Mouse (Mus musculus): ENCODE results near the gene Eif3g. TPM values are rescaled to one million over a fixed set of nuclear protein-coding genes. Genes with fewer than 3 reads are reported as not detected.

Gene Eif3g
- polyA plus RNA-seq, 1 experiment from 2014 or later: 327 TPM

DNA sequence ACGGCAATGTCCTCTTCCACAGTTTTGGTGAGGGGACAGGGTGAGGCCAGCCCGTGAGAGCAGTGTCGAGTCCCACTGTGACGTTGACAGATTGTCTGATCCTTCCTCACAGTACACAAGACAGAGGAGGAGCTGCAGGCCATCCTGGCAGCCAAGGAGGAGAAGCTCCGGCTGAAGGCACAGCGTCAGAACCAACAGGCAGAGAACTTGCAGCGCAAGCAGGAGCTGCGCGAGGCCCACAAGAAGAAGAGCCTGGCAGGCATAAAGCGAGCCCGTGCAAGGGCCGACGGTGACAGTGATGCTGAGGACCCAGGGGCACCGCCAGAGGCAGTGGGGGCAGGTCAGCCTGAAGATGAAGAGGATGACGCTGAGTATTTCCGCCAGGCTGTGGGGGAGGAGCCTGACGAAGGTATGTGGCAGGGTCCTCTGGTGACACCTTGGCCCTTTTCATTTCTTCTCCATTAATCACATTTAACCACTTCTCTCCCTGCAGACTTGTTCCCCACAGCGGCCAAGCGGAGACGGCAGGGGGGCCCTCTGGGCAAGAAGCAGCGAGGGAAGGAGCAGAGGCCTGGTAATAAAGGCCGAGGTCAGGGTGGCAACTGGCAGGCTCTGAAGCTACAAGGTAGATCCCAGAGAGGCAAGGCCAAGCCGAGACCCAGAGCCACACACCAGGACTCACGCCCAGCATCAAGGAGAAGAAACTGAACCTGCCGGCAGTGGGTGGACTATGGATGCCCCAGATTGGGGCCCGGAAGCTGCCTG lies 6.9 kb downstream of the Eif3g start:
- H3K27me3 ChIP-seq (ENCODE audit: control insufficient read depth, insufficient read depth, low read length): no peaks in the 10 kb centered on the region
- H3K9me3 ChIP-seq (ENCODE audit: control insufficient read depth, low read length): no peaks in the 10 kb centered on the region
- no peak overlapping the region for H3K4me2 ChIP-seq (replicated peaks; ENCODE audit: low read depth, low read length)
- no peak overlapping the region for H3K9ac ChIP-seq (ENCODE audit: low read depth, low read length)
- 70% methylated on average over 26 of the region's 26 CpGs for WGBS
- peaks cover 72% of the 10 kb centered on the region for H3K36me3 ChIP-seq (ENCODE audit: control insufficient read depth, insufficient read depth, low read length)
- H3K27ac ChIP-seq (ENCODE audit: low read depth, low read length): no peak overlapping the region
- 0 out of 2 replicates have a peak, but pooled peaks cover 5% of the 10 kb centered on the region for H3K4me1 ChIP-seq (ENCODE audit: control insufficient read depth, insufficient read depth, low read length)
- no peak overlapping the region for H3K4me3 ChIP-seq (ENCODE audit: low read length)
- ATAC-seq (ENCODE audit: low FRiP score, low TSS enrichment): no peak

DNA sequence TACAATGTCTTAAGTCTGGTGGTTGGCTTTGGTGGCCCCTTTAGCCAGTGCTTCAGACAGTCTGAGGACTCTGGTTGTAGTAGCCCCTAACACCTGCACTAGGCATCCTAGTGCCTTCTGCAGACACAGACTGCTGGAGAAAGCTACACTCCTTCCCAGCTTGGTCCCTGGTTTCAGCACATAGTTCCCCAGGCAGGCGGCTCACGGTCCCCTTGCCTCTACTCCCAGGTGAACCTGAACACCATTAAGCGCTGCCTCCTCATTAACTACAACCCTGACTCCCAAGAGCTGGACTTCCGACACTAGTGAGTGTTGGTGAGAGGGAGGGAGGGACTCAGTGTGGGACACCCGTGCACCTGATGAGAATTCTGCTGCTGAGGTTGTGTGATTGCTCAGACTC lies 8.0 kb downstream of the Eif3g start:
- Histone ChIP-seq H3K36me3 (ENCODE audit: control insufficient read depth, insufficient read depth, low read length) (peaks cover 63% of the 10 kb centered on the region), H3K4me3 (ENCODE audit: low read length) (no peak overlapping the region)
- WGBS: 91% methylated on average over 5 of the region's 5 CpGs

DNA sequence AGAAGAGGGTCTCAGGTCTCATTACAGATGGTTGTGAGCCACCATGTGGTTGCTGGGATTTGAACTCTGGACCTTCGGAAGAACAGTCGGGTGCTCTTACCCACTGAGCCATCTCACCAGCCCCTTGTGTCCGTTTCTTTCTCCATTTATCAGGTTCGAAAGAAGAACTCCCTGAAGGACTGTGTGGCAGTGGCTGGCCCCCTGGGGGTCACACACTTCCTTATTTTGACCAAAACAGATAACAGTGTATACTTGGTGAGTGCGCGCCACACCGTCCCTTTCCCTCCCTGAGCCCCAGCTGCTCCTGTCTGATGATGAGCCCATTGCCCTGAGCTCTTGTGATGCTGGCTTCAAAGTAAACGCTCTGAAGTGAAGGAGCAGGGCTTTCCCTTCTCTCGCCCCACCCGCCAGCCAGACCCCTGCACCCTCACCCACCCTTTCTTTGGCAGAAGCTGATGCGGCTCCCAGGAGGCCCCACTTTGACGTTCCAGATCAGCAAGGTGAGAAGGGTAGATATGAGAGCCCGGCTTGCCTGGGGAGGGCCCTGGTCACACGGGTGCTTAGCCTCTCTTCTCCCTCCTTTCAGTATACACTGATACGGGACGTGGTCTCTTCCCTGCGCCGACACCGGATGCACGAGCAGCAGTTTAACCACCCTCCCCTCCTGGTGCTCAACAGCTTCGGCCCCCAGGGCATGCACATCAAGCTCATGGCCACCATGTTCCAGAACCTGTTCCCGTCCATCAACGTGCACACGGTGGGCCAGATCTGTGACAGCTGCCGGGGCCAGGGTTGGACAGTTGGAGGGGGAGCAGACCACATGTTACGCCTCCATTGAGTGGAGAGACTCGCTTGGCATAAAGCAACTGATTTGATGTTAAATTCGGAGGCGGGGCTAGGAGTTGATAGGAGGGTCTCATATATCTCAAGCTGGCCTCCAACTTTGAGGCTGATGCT lies 9.0 kb downstream of the Eif3g start:
- Histone ChIP-seq H3K4me2 (replicated peaks; ENCODE audit: low read depth, low read length) (peak overlapping the region; percentile 81), H3K27me3 (ENCODE audit: control insufficient read depth, insufficient read depth, low read length) (no peaks in the 10 kb centered on the region), H3K27ac (ENCODE audit: low read depth, low read length) (no peak overlapping the region), H3K4me3 (ENCODE audit: low read length) (peak overlapping the region; percentile 96), H3K9me3 (ENCODE audit: control insufficient read depth, low read length) (no peaks in the 10 kb centered on the region), H3K4me1 (ENCODE audit: control insufficient read depth, insufficient read depth, low read length) (0 out of 2 replicates have a peak, but pooled peaks cover 5% of the 10 kb centered on the region), H3K9ac (ENCODE audit: low read depth, low read length) (peak overlapping the region; percentile 88; the same call in 1 of the 2 replicates), H3K36me3 (ENCODE audit: control insufficient read depth, insufficient read depth, low read length) (peaks cover 53% of the 10 kb centered on the region)
- 86% methylated on average over 29 of the region's 29 CpGs for WGBS
- ATAC-seq (ENCODE audit: low FRiP score, low TSS enrichment): no peak

More for the DNA sequence above, 8.0 kb downstream of the Eif3g start:
- H3K27me3 ChIP-seq (ENCODE audit: control insufficient read depth, insufficient read depth, low read length): no peaks in the 10 kb centered on the region
- H3K9me3 ChIP-seq (ENCODE audit: control insufficient read depth, low read length): no peaks in the 10 kb centered on the region
- H3K27ac ChIP-seq (ENCODE audit: low read depth, low read length): no peak overlapping the region
- H3K9ac ChIP-seq (ENCODE audit: low read depth, low read length): no peak overlapping the region
- no peak for ATAC-seq (ENCODE audit: low FRiP score, low TSS enrichment)
- H3K4me2 ChIP-seq (replicated peaks; ENCODE audit: low read depth, low read length): no peak overlapping the region
- 0 out of 2 replicates have a peak, but pooled peaks cover 5% of the 10 kb centered on the region for H3K4me1 ChIP-seq (ENCODE audit: control insufficient read depth, insufficient read depth, low read length)

DNA sequence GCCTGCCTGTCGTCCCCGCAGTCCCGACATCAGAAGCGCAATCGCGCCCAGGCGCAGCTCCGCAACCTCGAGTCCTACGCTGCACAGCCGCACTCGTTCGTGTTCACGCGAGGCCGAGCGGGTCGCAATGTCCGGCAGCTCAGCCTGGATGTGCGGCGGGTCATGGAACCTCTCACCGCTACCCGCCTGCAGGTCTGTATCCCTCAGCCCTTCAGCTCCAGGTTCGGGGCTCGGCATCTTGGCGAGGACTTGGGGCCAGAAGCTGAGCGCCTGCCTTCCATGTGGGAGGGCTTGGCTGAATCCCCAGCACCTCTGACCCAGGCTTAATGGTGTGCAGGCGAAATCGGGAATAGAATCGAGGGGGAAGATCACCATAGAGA lies 10.0 kb downstream of the Eif3g start:
- Histone ChIP-seq H3K4me3 (ENCODE audit: low read length) (peak overlapping the region; percentile 96), H3K27me3 (ENCODE audit: control insufficient read depth, insufficient read depth, low read length) (no peaks in the 10 kb centered on the region), H3K4me2 (replicated peaks; ENCODE audit: low read depth, low read length) (peak overlapping the region; percentile 81), H3K36me3 (ENCODE audit: control insufficient read depth, insufficient read depth, low read length) (peaks cover 42% of the 10 kb centered on the region), H3K4me1 (ENCODE audit: control insufficient read depth, insufficient read depth, low read length) (0 out of 2 replicates have a peak, but pooled peaks cover 5% of the 10 kb centered on the region), H3K9ac (ENCODE audit: low read depth, low read length) (peak overlapping the region; percentile 88), H3K27ac (ENCODE audit: low read depth, low read length) (peak overlapping the region; percentile 60), H3K9me3 (ENCODE audit: control insufficient read depth, low read length) (no peaks in the 10 kb centered on the region)
- ATAC-seq (ENCODE audit: low FRiP score, low TSS enrichment): no peak; the same call in 1 of the 2 replicates
- under 1% methylated on average over 28 of the region's 30 CpGs for WGBS

DNA sequence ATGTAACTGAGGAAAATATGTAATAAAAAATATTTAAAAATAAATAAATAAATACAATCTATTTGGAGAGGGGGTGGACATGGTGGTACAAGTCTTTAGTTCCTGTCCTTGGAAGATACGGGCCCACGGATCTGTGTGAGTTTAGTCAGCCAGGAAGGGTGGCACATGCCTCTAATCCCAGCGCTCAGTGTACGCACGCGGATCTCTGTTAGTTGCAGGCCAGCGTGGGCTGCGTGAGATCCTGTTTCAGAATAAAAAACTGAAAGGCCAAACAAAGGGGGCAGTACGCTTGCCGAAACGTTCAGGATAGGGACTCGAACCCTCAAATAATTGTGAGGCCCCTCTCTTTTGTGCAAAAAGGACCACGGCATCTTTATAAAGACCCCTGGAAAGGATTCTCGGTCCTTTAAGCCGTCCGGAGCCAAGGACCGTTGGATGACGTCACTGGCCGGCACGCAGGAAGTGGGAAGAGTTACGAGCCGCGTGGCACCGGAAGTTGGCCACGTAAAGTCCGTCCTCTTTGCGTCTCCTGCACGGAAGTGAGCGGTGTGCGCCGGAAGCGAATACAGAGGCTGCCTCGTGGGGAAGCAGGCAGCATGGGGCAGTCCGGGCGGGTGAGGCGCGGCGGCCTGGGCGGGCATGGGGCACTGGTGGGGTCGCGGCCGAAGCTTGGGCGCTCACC lies 10.6 kb downstream of the Eif3g start, which contains the start of gene Ppan:
Gene Ppan (plus strand): TSS at position 472 of the 682 bp plus-strand sequence.
- H3K36me3 ChIP-seq (ENCODE audit: control insufficient read depth, insufficient read depth, low read length): peaks cover 37% of the 10 kb centered on the region
- ATAC-seq (ENCODE audit: low FRiP score, low TSS enrichment): peak; percentile 97

DNA sequence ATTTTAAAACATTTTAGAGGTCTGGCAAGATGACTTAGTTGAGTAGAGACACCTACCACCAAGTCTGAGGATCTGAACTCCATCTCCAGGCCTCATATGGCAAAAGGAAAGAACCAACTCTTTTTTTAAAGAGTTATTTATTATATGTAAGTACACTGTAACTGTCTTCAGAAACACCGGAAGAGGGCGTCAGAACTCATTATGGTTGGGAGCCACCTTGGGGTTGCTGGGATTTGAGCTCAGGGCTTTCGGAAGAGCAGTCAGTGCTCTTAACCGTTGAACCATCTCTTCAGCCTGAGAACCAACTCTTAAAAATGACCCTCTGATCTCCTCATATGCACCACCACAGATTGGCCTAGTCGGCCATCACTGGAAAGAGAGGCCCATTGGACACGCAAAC lies 11.2 kb downstream of the Eif3g start:
- Histone ChIP-seq H3K9ac (ENCODE audit: low read depth, low read length) (no peak overlapping the region), H3K27ac (ENCODE audit: low read depth, low read length) (no peak overlapping the region), H3K36me3 (ENCODE audit: control insufficient read depth, insufficient read depth, low read length) (peaks cover 31% of the 10 kb centered on the region), H3K27me3 (ENCODE audit: control insufficient read depth, insufficient read depth, low read length) (no peaks in the 10 kb centered on the region), H3K4me3 (ENCODE audit: low read length) (no peak overlapping the region), H3K4me2 (replicated peaks; ENCODE audit: low read depth, low read length) (no peak overlapping the region), H3K9me3 (ENCODE audit: control insufficient read depth, low read length) (no peaks in the 10 kb centered on the region), H3K4me1 (ENCODE audit: control insufficient read depth, insufficient read depth, low read length) (0 out of 2 replicates have a peak, but pooled peaks cover 5% of the 10 kb centered on the region)
- 89% methylated on average over 6 of the region's 6 CpGs for WGBS
- no peak for ATAC-seq (ENCODE audit: low FRiP score, low TSS enrichment)

More for the DNA sequence above, 10.6 kb downstream of the Eif3g start, which contains the start of gene Ppan:
- no peaks in the 10 kb centered on the region for H3K27me3 ChIP-seq (ENCODE audit: control insufficient read depth, insufficient read depth, low read length)
- H3K9me3 ChIP-seq (ENCODE audit: control insufficient read depth, low read length): no peaks in the 10 kb centered on the region
- peak within 1 kb of the TSS; percentile 88 for H3K9ac ChIP-seq (ENCODE audit: low read depth, low read length)
- H3K4me1 ChIP-seq (ENCODE audit: control insufficient read depth, insufficient read depth, low read length): 0 out of 2 replicates have a peak, but pooled peaks cover 5% of the 10 kb centered on the region
- WGBS: under 1% methylated on average over 36 of the region's 43 CpGs
- peak within 1 kb of the TSS; percentile 81 for H3K4me2 ChIP-seq (replicated peaks; ENCODE audit: low read depth, low read length)
- H3K4me3 ChIP-seq (ENCODE audit: low read length): peak within 1 kb of the TSS; percentile 96
- peak within 1 kb of the TSS; percentile 95 for H3K27ac ChIP-seq (ENCODE audit: low read depth, low read length)

DNA sequence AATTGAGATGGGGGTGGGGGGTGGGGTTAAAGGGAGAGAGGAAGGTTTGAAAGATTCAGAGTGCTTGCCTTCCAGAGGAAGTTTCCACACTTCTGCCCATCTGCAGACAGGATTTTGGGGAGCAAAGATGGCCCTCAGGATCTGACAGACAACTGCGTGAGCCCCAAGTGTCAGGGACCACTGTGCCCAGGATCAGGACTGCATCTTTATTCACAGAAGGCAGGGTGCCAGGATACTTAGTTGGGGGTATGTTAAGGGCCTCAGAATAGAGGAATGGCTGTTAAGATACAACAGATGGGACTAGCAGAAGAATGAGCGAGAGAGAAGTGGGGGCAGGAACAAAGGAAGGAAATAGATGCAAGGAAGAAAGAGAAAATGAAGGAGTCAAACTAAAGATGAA lies 11.9 kb downstream of the Eif3g start:
- H3K4me1 ChIP-seq (ENCODE audit: control insufficient read depth, insufficient read depth, low read length): 0 out of 2 replicates have a peak, but pooled peaks cover 5% of the 10 kb centered on the region
- H3K36me3 ChIP-seq (ENCODE audit: control insufficient read depth, insufficient read depth, low read length): peaks cover 24% of the 10 kb centered on the region
- no peaks in the 10 kb centered on the region for H3K27me3 ChIP-seq (ENCODE audit: control insufficient read depth, insufficient read depth, low read length)
- WGBS: 98% methylated on average over 2 of the region's 2 CpGs
- no peak overlapping the region for H3K4me3 ChIP-seq (ENCODE audit: low read length)
- ATAC-seq (ENCODE audit: low FRiP score, low TSS enrichment): no peak
- H3K9me3 ChIP-seq (ENCODE audit: control insufficient read depth, low read length): no peaks in the 10 kb centered on the region
- no peak overlapping the region for H3K4me2 ChIP-seq (replicated peaks; ENCODE audit: low read depth, low read length)
- no peak overlapping the region for H3K9ac ChIP-seq (ENCODE audit: low read depth, low read length)
- no peak overlapping the region for H3K27ac ChIP-seq (ENCODE audit: low read depth, low read length)

DNA sequence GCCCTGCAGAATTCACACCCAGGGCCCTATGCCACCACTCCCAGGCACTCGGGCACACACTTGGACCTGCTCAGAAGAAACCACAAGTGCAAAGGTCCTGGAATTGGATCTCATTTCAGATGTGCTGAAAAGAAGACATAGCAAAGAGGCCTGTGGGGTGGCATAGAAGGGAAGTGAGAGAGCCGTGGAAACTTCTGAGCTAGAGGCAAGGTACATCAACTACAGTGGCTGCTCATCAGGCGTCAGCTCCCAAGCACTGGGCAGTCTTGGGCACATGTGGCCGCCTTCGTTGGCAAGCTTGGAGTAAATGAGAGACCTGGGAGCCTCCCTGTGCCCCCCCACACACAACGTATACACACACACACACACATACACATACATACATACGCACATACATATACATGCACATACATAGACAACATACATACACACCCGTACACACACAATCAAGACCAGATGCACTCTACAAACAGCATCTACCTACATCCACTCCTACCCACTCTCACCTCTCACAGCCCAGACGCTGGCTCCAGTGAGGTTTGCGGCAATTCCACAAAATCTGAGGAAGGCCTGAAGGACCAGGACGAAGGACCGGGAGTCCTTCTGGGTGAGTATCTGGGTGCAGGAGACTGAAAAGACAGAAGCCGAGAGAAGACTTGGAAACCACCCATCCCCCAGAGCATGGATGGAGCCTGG lies 19.2 kb downstream of the Eif3g start, which contains the start of gene Angptl6:
Gene Angptl6 (minus strand): TSS at position 631 of the 696 bp plus-strand sequence.
- no peaks in the 10 kb centered on the region for H3K4me1 ChIP-seq (ENCODE audit: control insufficient read depth, insufficient read depth, low read length)
- H3K27me3 ChIP-seq (ENCODE audit: control insufficient read depth, insufficient read depth, low read length): no peaks in the 10 kb centered on the region
- ATAC-seq (ENCODE audit: low FRiP score, low TSS enrichment): no peak
- peak within 1 kb of the TSS; percentile 70 for H3K4me2 ChIP-seq (replicated peaks; ENCODE audit: low read depth, low read length)
- H3K36me3 ChIP-seq (ENCODE audit: control insufficient read depth, insufficient read depth, low read length): no peaks in the 10 kb centered on the region
- WGBS: 92% methylated on average over 13 of the region's 13 CpGs
- H3K27ac ChIP-seq (ENCODE audit: low read depth, low read length): peak within 1 kb of the TSS; percentile 88
- peak within 1 kb of the TSS; percentile 73 for H3K9ac ChIP-seq (ENCODE audit: low read depth, low read length)
- H3K9me3 ChIP-seq (ENCODE audit: control insufficient read depth, low read length): no peaks in the 10 kb centered on the region
- H3K4me3 ChIP-seq (ENCODE audit: low read length): peak within 1 kb of the TSS; percentile 45

Measured in kidney, embryonic 14.5 days (tissue).